Mouse (Mus musculus) gastrocnemius, adult 8-10 months (tissue): ENCODE data around the gene Ifna16. TPM values are rescaled to one million over a fixed set of nuclear protein-coding genes. Genes with fewer than 3 reads are reported as not detected.

Experiments
- DNase-seq, 2 experiments: peaks; one replicate each; pipeline ENCODE4 v3.0.0; 2022; ENCODE audit warnings: low spot score in 2 of 2
- total RNA-seq, 4 experiments: library from RNA; stranded (reverse); gene quantifications; 2 replicates each; pipeline ENCODE4 v1.2.4; 2022

Ifna16 gene
- total RNA-seq, 4 experiments from 2014 or later, result not detected

- DNase-seq, result no peak
Observed at GRCm38 (mm10) chr4:88644359-88644758, 32.4 kb downstream of the Ifna16 start, which contains the start of gene Ifna13. TSS of gene Ifna13 (minus strand) at chr4:88644459.

- no peak for DNase-seq
Observed at GRCm38 (mm10) chr4:88642526-88642925, 34.2 kb downstream of the Ifna16 start.

GRCm38 (mm10) chr4:88641077-88641831 lies 35.5 kb downstream of the Ifna16 start:
- peak; percentile 65 to 70 for DNase-seq

- DNase-seq, result no peak
Observed at GRCm38 (mm10) chr4:88640704-88641076, 36.0 kb downstream of the Ifna16 start.

GRCm38 (mm10) chr4:88634311-88634710 lies 42.4 kb downstream of the Ifna16 start, which contains the start of gene C87499:
TSS of gene C87499 (minus strand) at chr4:88634411.
- no peak for DNase-seq

Other genes with a start within 250 kb of the Ifna16 start
- gene Hacd4, start 238.0 kb downstream of the Ifna16 start, total RNA-seq, result 1 to 10 TPM in 1 of 4 experiments, under 1 TPM in 3; 0.24 to 1.5 (median 0.87) TPM
- gene Ifnb1, start 154.2 kb downstream of the Ifna16 start, total RNA-seq, result not detected
- gene Ifna15, start 118.7 kb downstream of the Ifna16 start, total RNA-seq, result not detected
- not detected for gene Ifna14, start 105.1 kb downstream of the Ifna16 start, total RNA-seq
- not detected for gene Ifna9, start 84.5 kb downstream of the Ifna16 start, total RNA-seq
- gene Ifna12, start 73.5 kb downstream of the Ifna16 start, total RNA-seq, result not detected
- not detected for gene C87499, start 42.5 kb downstream of the Ifna16 start, total RNA-seq
- gene Ifna13, start 32.5 kb downstream of the Ifna16 start, total RNA-seq, result not detected
- not detected for gene Ifna2, start 7.0 kb upstream of the Ifna16 start, total RNA-seq
- not detected for gene Ifnab, start 14.4 kb upstream of the Ifna16 start, total RNA-seq
- under 1 TPM in 3 of 4 experiments, not detected in 1; 0.24 to 0.51 (median 0.38) TPM for gene Gm26566, start 44.9 kb upstream of the Ifna16 start, total RNA-seq
- gene Klhl9, start 45.5 kb upstream of the Ifna16 start, total RNA-seq, result 10 to 100 TPM; 54.5 to 64.5 (median 57.9) TPM
- gene Gm13271, start 77.9 kb upstream of the Ifna16 start, total RNA-seq, result not detected
- not detected for gene Gm13283, start 83.2 kb upstream of the Ifna16 start, total RNA-seq
- gene Gm13290, start 96.9 kb upstream of the Ifna16 start, total RNA-seq, result not detected
- gene Gm13289, start 100.0 kb upstream of the Ifna16 start, total RNA-seq, result not detected
- not detected for gene Gm13272, start 102.9 kb upstream of the Ifna16 start, total RNA-seq
- gene Ifnz, start 105.2 kb upstream of the Ifna16 start, total RNA-seq, result not detected
- gene Gm13276, start 108.8 kb upstream of the Ifna16 start, total RNA-seq, result not detected
- not detected for gene Gm13277, start 111.7 kb upstream of the Ifna16 start, total RNA-seq
- gene Gm13278, start 114.6 kb upstream of the Ifna16 start, total RNA-seq, result not detected
- gene Gm13275, start 117.6 kb upstream of the Ifna16 start, total RNA-seq, result not detected
- gene Gm13279, start 120.5 kb upstream of the Ifna16 start, total RNA-seq, result not detected
- not detected for gene Gm13285, start 122.7 kb upstream of the Ifna16 start, total RNA-seq
- not detected for gene Gm13287, start 126.3 kb upstream of the Ifna16 start, total RNA-seq
- not detected for gene Gm13288, start 128.6 kb upstream of the Ifna16 start, total RNA-seq
- gene Ifna7, start 139.3 kb upstream of the Ifna16 start, total RNA-seq, result not detected
- gene Ifna11, start 143.0 kb upstream of the Ifna16 start, total RNA-seq, result not detected
- not detected for gene Ifna6, start 150.5 kb upstream of the Ifna16 start, total RNA-seq
- gene Ifna5, start 158.6 kb upstream of the Ifna16 start, total RNA-seq, result not detected
- gene Ifna4, start 164.9 kb upstream of the Ifna16 start, total RNA-seq, result not detected
- gene Ifna1, start 173.2 kb upstream of the Ifna16 start, total RNA-seq, result not detected
- not detected for gene Ifne, start 203.3 kb upstream of the Ifna16 start, total RNA-seq